Mouse (Mus musculus) embryonic fibroblast, embryonic 13.5 days (primary cell): ENCODE results near the gene Selenov.

Experiments used
- CTCF ChIP-seq: IDR thresholded peaks from 2 replicates; pipeline ENCODE4 v1.5.1; 2011; ENCODE audit warnings: mild to moderate bottlenecking, control low read depth, low read length, moderate library complexity, borderline replicate concordance; ENCODE audit not compliant: insufficient read depth
- POLR2A ChIP-seq: IDR thresholded peaks from 2 replicates; pipeline ENCODE4 v1.6.1; 2011; ENCODE audit warnings: low read depth, mild to moderate bottlenecking, control low read depth, low read length, moderate library complexity

GRCm38 (mm10) chr7:28305641-28306040, 14.7 kb upstream of the Selenov start:
- no peak for TF ChIP-seq CTCF
- TF ChIP-seq POLR2A, result no peak
